Mouse (Mus musculus): ENCODE results near the gene Ralgps2. TPM values are rescaled to one million over a fixed set of nuclear protein-coding genes. Genes with fewer than 3 reads are reported as not detected.

The Ralgps2 gene
- polyA plus RNA-seq, 1 experiment, result 20.3 TPM

DNA sequence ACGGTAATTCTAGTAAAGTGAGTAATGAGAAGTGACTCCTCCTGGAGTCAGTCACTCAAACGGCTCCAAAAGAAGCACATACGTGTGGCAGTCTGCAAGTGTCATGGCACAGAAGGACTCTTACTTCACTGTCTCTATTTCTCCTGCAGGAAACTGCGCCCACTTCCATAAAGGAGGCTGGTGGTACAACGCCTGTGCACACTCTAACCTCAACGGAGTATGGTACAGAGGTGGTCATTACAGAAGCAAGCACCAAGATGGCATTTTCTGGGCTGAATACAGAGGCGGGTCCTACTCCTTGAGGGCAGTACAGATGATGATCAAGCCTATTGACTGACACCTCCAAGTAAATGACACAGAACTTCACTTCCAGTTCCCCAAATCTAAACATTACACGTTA lies 79.2 kb downstream of the Ralgps2 start:
- H3K27me3 ChIP-seq (ENCODE audit: control insufficient read depth, insufficient read depth, low read length), result no peaks in the 10 kb centered on the region
- TF ChIP-seq POLR2A (IDR thresholded peaks at IDR 0.05; ENCODE audit: borderline replicate concordance, insufficient read depth, low read length), result no peak
- no peak for TF ChIP-seq CTCF (IDR thresholded peaks at IDR 0.05; ENCODE audit: borderline replicate concordance, insufficient read depth, low read depth, low read length)
- 88% methylated on average over 8 of the region's 8 CpGs for WGBS
- no peaks in the 10 kb centered on the region for H3K4me1 ChIP-seq (ENCODE audit: control insufficient read depth, insufficient read depth, low read length)
- H3K4me3 ChIP-seq (replicated peaks; ENCODE audit: insufficient read depth, low read depth, low read length), result no peak overlapping the region
- no peak for DNase-seq
- H3K27ac ChIP-seq (ENCODE audit: insufficient read depth, low read length), result no peak overlapping the region

DNA sequence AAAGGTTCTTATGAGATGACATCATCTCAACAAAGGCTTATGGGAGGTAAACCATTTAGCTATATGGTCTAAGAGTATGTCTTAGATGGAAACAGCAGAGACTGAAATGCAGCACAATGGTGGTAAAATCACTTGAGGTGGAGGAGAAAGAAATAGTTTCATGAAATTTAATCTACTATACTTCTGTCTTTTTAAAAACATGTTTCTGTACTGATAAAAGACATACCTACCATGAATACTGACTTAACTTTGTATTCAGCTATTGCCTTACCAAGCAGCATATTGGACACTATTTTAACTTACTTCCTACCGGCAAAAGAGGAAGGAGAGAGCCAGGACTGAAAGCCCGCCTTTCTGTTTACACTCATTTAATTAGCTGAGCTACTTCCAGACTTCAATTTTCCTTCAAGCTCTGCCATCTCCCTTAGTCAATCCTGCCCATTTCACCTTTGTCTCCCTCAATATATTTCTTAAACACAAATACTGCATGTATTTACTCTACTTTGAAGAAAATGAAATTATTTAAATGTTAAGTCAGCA lies 79.6 kb downstream of the Ralgps2 start:
- whole genome bisulfite sequencing, result 66% methylated on average over 2 of the region's 2 CpGs
- no peak for DNase-seq

DNA sequence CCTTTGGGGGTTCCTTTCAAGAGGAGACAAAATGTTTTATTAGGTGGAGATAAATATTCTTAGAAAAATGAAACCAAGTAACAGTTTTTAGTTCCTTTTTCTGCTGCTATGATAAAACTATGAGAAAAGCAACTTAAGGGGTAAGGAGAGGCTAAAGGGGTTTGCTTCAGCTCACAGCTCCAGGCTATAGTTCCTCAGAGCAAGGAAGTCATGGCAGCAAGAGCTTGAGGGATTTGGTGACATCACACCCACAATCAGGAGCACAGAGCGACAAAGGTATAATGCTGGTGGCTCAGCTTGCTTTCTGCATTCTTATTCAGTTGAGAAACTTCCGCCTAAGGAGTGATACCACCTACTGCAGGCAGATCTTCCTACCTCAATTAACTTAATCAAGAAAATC lies 80.3 kb downstream of the Ralgps2 start:
- TF ChIP-seq CTCF (IDR thresholded peaks at IDR 0.05; ENCODE audit: borderline replicate concordance, insufficient read depth, low read depth, low read length) (no peak), POLR2A (IDR thresholded peaks at IDR 0.05; ENCODE audit: borderline replicate concordance, insufficient read depth, low read length) (no peak)
- no peak overlapping the region for H3K27ac ChIP-seq (ENCODE audit: insufficient read depth, low read length)
- no peak for DNase-seq
- WGBS, result 100% methylated on average over 2 of the region's 2 CpGs
- no peaks in the 10 kb centered on the region for H3K27me3 ChIP-seq (ENCODE audit: control insufficient read depth, insufficient read depth, low read length)
- no peaks in the 10 kb centered on the region for H3K4me1 ChIP-seq (ENCODE audit: control insufficient read depth, insufficient read depth, low read length)
- H3K4me3 ChIP-seq (replicated peaks; ENCODE audit: insufficient read depth, low read depth, low read length), result no peak overlapping the region

More for the DNA sequence above, 79.6 kb downstream of the Ralgps2 start:
- TF ChIP-seq POLR2A (IDR thresholded peaks at IDR 0.05; ENCODE audit: borderline replicate concordance, insufficient read depth, low read length), result no peak
- TF ChIP-seq CTCF (IDR thresholded peaks at IDR 0.05; ENCODE audit: borderline replicate concordance, insufficient read depth, low read depth, low read length), result no peak
- no peaks in the 10 kb centered on the region for H3K27me3 ChIP-seq (ENCODE audit: control insufficient read depth, insufficient read depth, low read length)
- H3K27ac ChIP-seq (ENCODE audit: insufficient read depth, low read length), result no peak overlapping the region
- H3K4me3 ChIP-seq (replicated peaks; ENCODE audit: insufficient read depth, low read depth, low read length), result no peak overlapping the region
- no peaks in the 10 kb centered on the region for H3K4me1 ChIP-seq (ENCODE audit: control insufficient read depth, insufficient read depth, low read length)

DNA sequence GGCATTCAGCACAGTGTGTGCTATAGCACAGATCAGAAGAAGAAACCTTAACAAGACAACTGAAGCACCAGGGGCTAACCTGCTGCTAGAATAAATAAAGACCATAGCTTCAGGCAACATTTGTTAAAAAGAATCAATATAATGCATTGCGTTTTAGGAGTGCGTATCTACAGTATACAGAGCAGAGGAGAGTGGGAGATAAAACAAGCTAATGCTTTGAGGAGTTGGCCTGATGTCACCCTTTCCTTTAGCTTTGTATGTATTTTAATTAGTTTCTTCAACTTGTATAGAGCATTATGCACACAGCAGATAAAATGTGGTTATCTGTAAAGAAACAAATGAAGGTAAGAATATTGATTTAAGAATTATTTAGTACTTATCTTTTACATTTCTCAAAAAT lies 82.8 kb downstream of the Ralgps2 start:
- Histone ChIP-seq H3K27me3 (ENCODE audit: control insufficient read depth, insufficient read depth, low read length) (no peaks in the 10 kb centered on the region), H3K27ac (ENCODE audit: insufficient read depth, low read length) (no peak overlapping the region), H3K4me1 (ENCODE audit: control insufficient read depth, insufficient read depth, low read length) (no peaks in the 10 kb centered on the region), H3K4me3 (replicated peaks; ENCODE audit: insufficient read depth, low read depth, low read length) (no peak overlapping the region)
- TF ChIP-seq POLR2A (IDR thresholded peaks at IDR 0.05; ENCODE audit: borderline replicate concordance, insufficient read depth, low read length) (no peak), CTCF (IDR thresholded peaks at IDR 0.05; ENCODE audit: borderline replicate concordance, insufficient read depth, low read depth, low read length) (no peak)
- no peak for DNase-seq
- 98% methylated on average over 2 of the region's 2 CpGs for WGBS

DNA sequence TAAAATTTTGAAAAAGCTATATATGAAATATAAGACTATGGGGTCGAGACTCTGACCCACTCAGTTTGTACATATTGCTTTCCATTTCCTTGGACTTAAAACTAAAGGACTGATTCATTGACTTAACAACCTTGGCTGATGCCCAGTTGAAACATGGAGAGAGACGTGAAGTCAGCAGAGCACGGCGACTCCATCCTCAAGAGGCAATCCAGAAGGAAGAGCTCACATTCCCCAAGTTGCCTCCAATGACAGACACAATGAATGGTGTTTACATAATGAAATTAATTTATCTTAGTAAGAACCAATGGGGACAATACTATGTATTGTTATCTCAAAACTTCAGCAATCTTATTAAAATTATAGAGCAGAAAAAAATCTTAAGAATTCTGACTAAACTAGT lies 84.9 kb downstream of the Ralgps2 start:
- 92% methylated on average over 4 of the region's 4 CpGs for WGBS
- Histone ChIP-seq H3K27me3 (ENCODE audit: control insufficient read depth, insufficient read depth, low read length) (no peaks in the 10 kb centered on the region), H3K4me3 (replicated peaks; ENCODE audit: insufficient read depth, low read depth, low read length) (no peak overlapping the region), H3K4me1 (ENCODE audit: control insufficient read depth, insufficient read depth, low read length) (no peaks in the 10 kb centered on the region), H3K27ac (ENCODE audit: insufficient read depth, low read length) (no peak overlapping the region)
- no peak for DNase-seq
- TF ChIP-seq POLR2A (IDR thresholded peaks at IDR 0.05; ENCODE audit: borderline replicate concordance, insufficient read depth, low read length) (no peak), CTCF (IDR thresholded peaks at IDR 0.05; ENCODE audit: borderline replicate concordance, insufficient read depth, low read depth, low read length) (no peak)

DNA sequence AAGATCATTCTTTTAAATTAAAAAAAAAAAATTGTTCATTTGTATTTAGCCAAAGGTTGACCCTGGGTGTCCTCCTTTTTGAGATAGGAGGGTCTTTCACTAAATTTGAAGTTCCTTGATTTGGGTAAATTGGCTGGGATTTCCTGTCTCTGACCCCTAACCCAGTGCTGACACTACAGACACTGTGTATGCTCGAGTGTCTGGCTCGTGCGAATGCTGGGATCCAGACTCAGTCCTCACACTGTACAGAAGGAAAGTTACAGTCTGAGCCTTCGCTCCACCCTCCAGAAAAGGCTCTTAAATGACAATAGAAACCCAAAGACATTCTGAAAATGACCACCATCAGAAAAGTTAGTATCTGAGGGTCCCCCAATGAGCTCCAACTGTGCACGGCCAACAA lies 86.6 kb downstream of the Ralgps2 start:
- H3K4me3 ChIP-seq (replicated peaks; ENCODE audit: insufficient read depth, low read depth, low read length), result no peak overlapping the region
- no peak overlapping the region for H3K27ac ChIP-seq (ENCODE audit: insufficient read depth, low read length)
- 84% methylated on average over 5 of the region's 5 CpGs for WGBS
- no peaks in the 10 kb centered on the region for H3K27me3 ChIP-seq (ENCODE audit: control insufficient read depth, insufficient read depth, low read length)
- TF ChIP-seq CTCF (IDR thresholded peaks at IDR 0.05; ENCODE audit: borderline replicate concordance, insufficient read depth, low read depth, low read length) (no peak), POLR2A (IDR thresholded peaks at IDR 0.05; ENCODE audit: borderline replicate concordance, insufficient read depth, low read length) (no peak)
- no peaks in the 10 kb centered on the region for H3K4me1 ChIP-seq (ENCODE audit: control insufficient read depth, insufficient read depth, low read length)
- no peak for DNase-seq

DNA sequence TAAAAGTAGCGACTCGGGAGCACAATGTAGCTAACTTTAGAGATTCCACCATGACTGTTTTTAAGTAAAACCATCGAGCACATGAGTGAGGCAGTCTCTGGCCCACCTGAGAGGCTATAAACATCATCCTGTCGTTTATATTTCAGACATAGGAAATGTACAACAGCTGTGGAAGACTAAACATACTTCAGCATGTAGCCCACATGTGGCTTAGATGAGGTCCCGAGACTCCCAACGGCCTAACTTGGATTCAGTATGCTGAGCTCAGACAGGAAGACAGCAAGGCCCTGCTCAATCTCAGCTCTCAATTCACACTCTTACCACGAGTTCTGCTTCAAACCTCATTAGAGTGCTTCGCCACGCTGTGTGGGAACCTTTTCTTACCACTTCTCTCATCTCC lies 87.0 kb downstream of the Ralgps2 start:
- no peaks in the 10 kb centered on the region for H3K27me3 ChIP-seq (ENCODE audit: control insufficient read depth, insufficient read depth, low read length)
- H3K27ac ChIP-seq (ENCODE audit: insufficient read depth, low read length), result no peak overlapping the region
- H3K4me1 ChIP-seq (ENCODE audit: control insufficient read depth, insufficient read depth, low read length), result no peaks in the 10 kb centered on the region
- no peak for DNase-seq
- 84% methylated on average over 9 of the region's 9 CpGs for WGBS
- no peak overlapping the region for H3K4me3 ChIP-seq (replicated peaks; ENCODE audit: insufficient read depth, low read depth, low read length)
- TF ChIP-seq CTCF (IDR thresholded peaks at IDR 0.05; ENCODE audit: borderline replicate concordance, insufficient read depth, low read depth, low read length), result no peak
- TF ChIP-seq POLR2A (IDR thresholded peaks at IDR 0.05; ENCODE audit: borderline replicate concordance, insufficient read depth, low read length), result no peak

DNA sequence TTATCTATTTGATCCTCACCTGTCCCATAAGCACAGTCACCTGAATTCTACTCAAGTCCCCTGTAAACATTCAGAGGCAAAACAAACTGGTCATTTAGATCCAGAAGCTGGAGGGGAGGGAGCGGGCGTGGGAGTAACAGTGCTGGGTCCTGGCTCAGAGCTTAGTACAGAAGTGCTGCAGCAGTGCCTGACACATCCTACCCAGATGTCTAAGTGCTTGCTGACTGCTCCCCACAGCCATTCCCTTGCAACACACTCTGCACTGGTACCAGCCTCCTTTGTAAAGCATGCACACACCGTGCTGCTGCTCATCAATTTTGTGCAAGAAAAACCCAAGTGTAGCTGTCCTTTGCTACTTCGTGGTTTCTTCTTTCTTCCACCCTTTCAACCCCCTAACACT lies 92.3 kb downstream of the Ralgps2 start:
- WGBS, result 92% methylated on average over 4 of the region's 4 CpGs
- Histone ChIP-seq H3K4me3 (replicated peaks; ENCODE audit: insufficient read depth, low read depth, low read length) (no peak overlapping the region), H3K27me3 (ENCODE audit: control insufficient read depth, insufficient read depth, low read length) (no peaks in the 10 kb centered on the region), H3K27ac (ENCODE audit: insufficient read depth, low read length) (no peak overlapping the region), H3K4me1 (ENCODE audit: control insufficient read depth, insufficient read depth, low read length) (peaks cover 2% of the 10 kb centered on the region)
- no peak for DNase-seq
- TF ChIP-seq POLR2A (IDR thresholded peaks at IDR 0.05; ENCODE audit: borderline replicate concordance, insufficient read depth, low read length), result no peak
- no peak for TF ChIP-seq CTCF (IDR thresholded peaks at IDR 0.05; ENCODE audit: borderline replicate concordance, insufficient read depth, low read depth, low read length)
